Mouse (Mus musculus) megakaryocyte, embryonic 14.5 days (primary cell): ENCODE data around the gene Unc79.

Experiments
- FLI1 ChIP-seq: IDR thresholded peaks from 2 replicates; pipeline ENCODE4 v1.6.1; 2012; ENCODE audit warnings: low read length, inconsistent platforms, mixed read lengths
- GATA1 ChIP-seq: IDR thresholded peaks from 3 replicates; pipeline ENCODE4 v1.6.1; 2012; ENCODE audit warnings: mixed read lengths, low read length, inconsistent platforms, borderline replicate concordance

GRCm38 (mm10) chr12:103044422-103044821 is 95.8 kb downstream of the Unc79 start:
- no peak for TF ChIP-seq GATA1
- no peak for TF ChIP-seq FLI1
